In the genomic region with DNA sequence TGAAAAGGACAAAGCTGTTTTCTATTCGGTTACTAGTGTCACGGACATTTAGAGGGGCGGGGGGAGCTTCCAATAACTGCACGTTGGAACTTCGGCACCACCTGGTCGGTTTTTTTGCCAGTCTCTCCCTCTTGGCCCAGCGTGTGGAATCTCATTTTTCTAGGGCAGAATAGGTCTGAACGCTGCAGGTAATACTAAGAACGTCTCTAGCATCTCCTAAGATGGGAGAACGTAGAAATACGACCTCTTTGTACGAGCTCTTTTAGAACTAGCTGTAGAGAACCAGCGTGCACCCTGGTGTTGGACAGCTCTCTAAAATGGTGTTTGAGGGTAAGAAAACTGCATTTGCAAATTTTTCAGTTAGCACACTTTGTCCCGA, we compare ENCODE assay signal across 8 mouse cellular contexts. TPM values are rescaled to one million over a fixed set of nuclear protein-coding genes. Genes with fewer than 3 reads are reported as not detected.
A peak's percentile ranks its signal among the peaks of the same experiment; 100 is the strongest.
DNase-seq lines count a peak whose midpoint lies in the region; ATAC-seq lines count a peak whose summit lies in the region.

No protein-coding gene starts in this region.

- peaks cover 3% of the 10 kb centered on the region for H3K36me3 ChIP-seq in limb, embryonic 13.5 days
- no peaks in the 10 kb centered on the region for H3K36me3 ChIP-seq in stomach, embryonic 14.5 days (ENCODE audit: control insufficient read depth, insufficient read depth, low read length)

- under 1% methylated on average over 14 of the region's 14 CpGs for WGBS in limb, embryonic 13.5 days
- under 1% methylated on average over 14 of the region's 14 CpGs for WGBS in stomach, embryonic 14.5 days

- H3K27ac ChIP-seq in limb, embryonic 13.5 days = peak overlapping the region; percentile 89; the same call in 1 of the 2 replicates
- peak overlapping the region; percentile 91 for H3K27ac ChIP-seq in stomach, embryonic 14.5 days (ENCODE audit: low read length)

- ATAC-seq in limb, embryonic 13.5 days (ENCODE audit: low FRiP score, low read depth) = no peak
- ATAC-seq in stomach, embryonic 14.5 days (ENCODE audit: insufficient number of reproducible peaks, insufficient read depth, low FRiP score, low read depth) = no peak
- ATAC-seq in erythroid progenitor cell, adult 5-6 weeks (replicated peaks; ENCODE audit: low FRiP score, poor library complexity, severe bottlenecking) = no peak

- no peaks in the 10 kb centered on the region for H3K9me3 ChIP-seq in limb, embryonic 13.5 days
- H3K9me3 ChIP-seq in stomach, embryonic 14.5 days (ENCODE audit: control insufficient read depth, low read depth, low read length) = no peaks in the 10 kb centered on the region

- peak; percentile 14 for DNase-seq in embryo, embryonic 11.5 days (ENCODE audit: low read depth, low spot score)
- DNase-seq in embryo, embryonic 10.5 days (ENCODE audit: low spot score) = no peak
- peak; percentile 5 for DNase-seq in urinary bladder, postnatal 14 days (ENCODE audit: low spot score)
- DNase-seq in urinary bladder, adult 2 months (ENCODE audit: low spot score) = no peak
- no peak for DNase-seq in yolk sac, embryonic 10.5 days (ENCODE audit: low spot score)

- peak overlapping the region; percentile 83 for H3K4me3 ChIP-seq in limb, embryonic 13.5 days
- H3K4me3 ChIP-seq in stomach, embryonic 14.5 days (ENCODE audit: low read depth, low read length) = peak overlapping the region; percentile 71

- H3K4me2 ChIP-seq in limb, embryonic 13.5 days (replicated peaks) = peak overlapping the region; percentile 86
- H3K4me2 ChIP-seq in stomach, embryonic 14.5 days (replicated peaks; ENCODE audit: low read depth, low read length) = peak overlapping the region; percentile 49

- peaks cover 19% of the 10 kb centered on the region for H3K4me1 ChIP-seq in limb, embryonic 13.5 days
- no peaks in the 10 kb centered on the region for H3K4me1 ChIP-seq in stomach, embryonic 14.5 days (ENCODE audit: control insufficient read depth, insufficient read depth, low read length)

- H3K27me3 ChIP-seq in limb, embryonic 13.5 days = no peaks in the 10 kb centered on the region
- no peaks in the 10 kb centered on the region for H3K27me3 ChIP-seq in stomach, embryonic 14.5 days (ENCODE audit: control insufficient read depth, insufficient read depth, low read length)

- peak overlapping the region; percentile 78 for H3K9ac ChIP-seq in limb, embryonic 13.5 days
- H3K9ac ChIP-seq in stomach, embryonic 14.5 days (replicated peaks; ENCODE audit: low read depth, low read length) = peak overlapping the region; percentile 73

RNA-seq across cellular contexts. Expression of gene Tfrc, which starts 0.7 kb away (rescaled TPM):
- 14.1 and 17.7 TPM in 2 replicates for polyA plus RNA-seq in urinary bladder, adult 2 months (2012; rRNA removed)
- 22.4 and 24.2 TPM in 2 replicates for polyA plus RNA-seq in limb, embryonic 13.5 days (2015; fragmentation: Nextera tagmentation; extraction: Ambion mirVana)
- 60.5 and 73.2 TPM in 2 replicates for polyA plus RNA-seq in stomach, embryonic 14.5 days (2014; fragmentation: Nextera tagmentation; extraction: Ambion mirVana)
- total RNA-seq in erythroid progenitor cell, adult 5-6 weeks (2015; ENCODE audit: low replicate concordance) = 2,179 and 2,513 TPM in 2 replicates
- 2,141 and 2,792 TPM in 2 replicates for total RNA-seq in erythroid progenitor cell, adult 5-6 weeks (2017; ENCODE audit: low replicate concordance)

RNA-seq across cellular contexts. Expression of gene Tnk2, which starts 34.3 kb away (rescaled TPM):
- polyA plus RNA-seq in urinary bladder, adult 2 months (2012; rRNA removed) = 106 and 114 TPM in 2 replicates
- 12.2 and 12.8 TPM in 2 replicates for polyA plus RNA-seq in limb, embryonic 13.5 days (2015; fragmentation: Nextera tagmentation; extraction: Ambion mirVana)
- 13.1 and 17.1 TPM in 2 replicates for polyA plus RNA-seq in stomach, embryonic 14.5 days (2014; fragmentation: Nextera tagmentation; extraction: Ambion mirVana)
- 124 and 134 TPM in 2 replicates for total RNA-seq in erythroid progenitor cell, adult 5-6 weeks (2015; ENCODE audit: low replicate concordance)
- 62.9 and 115 TPM in 2 replicates for total RNA-seq in erythroid progenitor cell, adult 5-6 weeks (2017; ENCODE audit: low replicate concordance)

Comparison
In these comparisons a context has a peak if more than half of its experiments do, and no peak if none do; other contexts are left out.
1. DNase-seq: peak in embryo, embryonic 11.5 days (single experiment) and urinary bladder, postnatal 14 days (single experiment); none in embryo, embryonic 10.5 days (single experiment), urinary bladder, adult 2 months (single experiment) and yolk sac, embryonic 10.5 days (single experiment).